Mouse (Mus musculus) heart, embryonic 11.5 days (tissue): ENCODE data around the gene Pdha1. TPM values are rescaled to one million over a fixed set of nuclear protein-coding genes. Genes with fewer than 3 reads are reported as not detected.

Experiments
- ATAC-seq: fragments of 200-750 bp; cut with Nextera tagmentation; replicated peaks from 2 replicates; pipeline ENCODE4 v1.8.0; 2017; ENCODE audit warnings: moderate library complexity; ENCODE audit not compliant: insufficient number of reproducible peaks, low FRiP score, low TSS enrichment
- H3K27ac ChIP-seq: fragments of 300-500 bp; sonication (generic); 2 replicates; pipeline ENCODE4 v1.5.1; 2014; ENCODE audit warnings: mild to moderate bottlenecking, low read depth, low read length
- H3K27me3 ChIP-seq: fragments of 300-500 bp; sonication (generic); 2 replicates; pipeline ENCODE4 v1.6.1; 2014; ENCODE audit warnings: mild to moderate bottlenecking, low read length, mixed read lengths; ENCODE audit not compliant: control insufficient read depth, insufficient read depth
- H3K36me3 ChIP-seq: fragments of 300-500 bp; sonication (generic); 2 replicates; pipeline ENCODE4 v1.6.1; 2014; ENCODE audit warnings: mild to moderate bottlenecking, low read length, moderate library complexity, mixed read lengths; ENCODE audit not compliant: control insufficient read depth, insufficient read depth
- H3K4me1 ChIP-seq: fragments of 300-500 bp; sonication (generic); 2 replicates; pipeline ENCODE4 v1.6.1; 2014; ENCODE audit warnings: low read length; ENCODE audit not compliant: control insufficient read depth, insufficient read depth
- H3K4me2 ChIP-seq: fragments of 300-500 bp; sonication (generic); 2 replicates; pipeline ENCODE4 v1.6.1; 2014; ENCODE audit warnings: mild to moderate bottlenecking, moderate library complexity
- H3K4me3 ChIP-seq: fragments of 300-500 bp; sonication (generic); 2 replicates; pipeline ENCODE4 v1.5.1; 2014; ENCODE audit warnings: low read depth, low read length
- H3K9ac ChIP-seq: fragments of 300-500 bp; sonication (generic); 2 replicates; pipeline ENCODE4 v1.6.1; 2014; ENCODE audit warnings: mild to moderate bottlenecking, low read depth, low read length, moderate library complexity
- H3K9me3 ChIP-seq: fragments of 300-500 bp; sonication (generic); replicated peaks from 2 replicates; pipeline ENCODE4 v1.6.1; 2016; ENCODE audit warnings: low read length; ENCODE audit not compliant: control insufficient read depth
- WGBS: fragments of 180-500 bp; shearing (Covaris S2); extraction: QIAGEN DNeasy Blood & Tissue Kit; methylation state at CpG from one replicate; pipeline ENCODE4 v1.1.7; 2014; ENCODE audit not compliant: insufficient replicate concordance; 5-methylcytosine and 5-hydroxymethylcytosine counted together
- polyA plus RNA-seq: library from polyadenylated mRNA; unstranded; fragments of >200 nt; fragmentation: Nextera tagmentation; extraction: Ambion mirVana; gene quantifications from 2 replicates; pipeline ENCODE4 v1.2.1, GENCODE M21; 2014

Gene Pdha1
- polyA plus RNA-seq, 1 experiment from 2014 or later: 216 TPM

DNA sequence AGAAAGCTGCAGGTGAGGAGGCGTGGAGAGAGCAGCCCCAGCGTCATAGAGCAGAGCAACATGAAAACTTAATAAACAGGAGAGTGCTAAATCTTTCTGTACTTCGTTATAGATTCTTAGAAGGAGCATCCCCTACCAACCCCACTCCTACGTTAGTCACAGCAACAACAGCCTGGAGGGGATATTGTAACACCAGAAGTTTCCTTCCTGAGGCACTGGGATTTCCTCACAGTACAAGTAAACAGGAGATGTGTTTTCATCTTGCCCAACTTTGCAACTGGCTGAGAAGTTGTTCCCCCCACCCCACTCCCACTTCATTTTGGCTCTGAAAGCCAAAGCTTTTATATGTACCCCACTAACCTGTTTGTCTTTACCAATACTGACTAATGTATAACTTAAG is 30.4 kb downstream of the Pdha1 start:
- Histone ChIP-seq H3K36me3 (no peaks in the 10 kb centered on the region), H3K27ac (no peak overlapping the region), H3K4me2 (no peak overlapping the region), H3K4me3 (no peak overlapping the region), H3K4me1 (no peaks in the 10 kb centered on the region), H3K9ac (no peak overlapping the region), H3K27me3 (no peaks in the 10 kb centered on the region), H3K9me3 (no peaks in the 10 kb centered on the region)
- 73% methylated on average over 4 of the region's 4 CpGs for WGBS
- ATAC-seq: no peak

- H3K4me2 ChIP-seq: no peak overlapping the region
- no peak overlapping the region for H3K27ac ChIP-seq
- H3K27me3 ChIP-seq: no peaks in the 10 kb centered on the region
- no peaks in the 10 kb centered on the region for H3K9me3 ChIP-seq
- no peak for ATAC-seq
- H3K36me3 ChIP-seq: no peaks in the 10 kb centered on the region
- no peaks in the 10 kb centered on the region for H3K4me1 ChIP-seq
- H3K4me3 ChIP-seq: no peak overlapping the region
- WGBS: 69% methylated on average over 1 of the region's 1 CpGs
- H3K9ac ChIP-seq: no peak overlapping the region
These were observed 46.2 kb downstream of the Pdha1 start for GRCm38 (mm10) chrX:160091973-160092372.

Other genes starting within 250 kb of the Pdha1 start
- 0.34 and 0.49 TPM in 2 replicates for gene Map3k15, start 150.0 kb downstream of the Pdha1 start, polyA plus RNA-seq